Mouse (Mus musculus): ENCODE data around the gene Slc51a. TPM values are rescaled to one million over a fixed set of nuclear protein-coding genes. Genes with fewer than 3 reads are reported as not detected.

Slc51a gene
- polyA plus RNA-seq, 1 experiment from 2014 or later, result 0.39 TPM

- H3K36me3 ChIP-seq (replicated peaks), result no peaks in the 10 kb centered on the region
- no peak for DNase-seq (ENCODE audit: low spot score)
- no peak overlapping the region for H3K27ac ChIP-seq (replicated peaks)
- no peaks in the 10 kb centered on the region for H3K27me3 ChIP-seq (replicated peaks; ENCODE audit: low read depth, poor library complexity, severe bottlenecking)
- H3K4me1 ChIP-seq, result peaks cover 12% of the 10 kb centered on the region
- no peak overlapping the region for H3K4me3 ChIP-seq
- 84% methylated on average over 2 of the region's 2 CpGs for WGBS
- H3K9me3 ChIP-seq, result no peaks in the 10 kb centered on the region
Measured at GRCm38 (mm10) chr16:32479415-32479814, 8.3 kb downstream of the Slc51a start.

- H3K27ac ChIP-seq (replicated peaks), result no peak overlapping the region
- H3K4me3 ChIP-seq, result no peak overlapping the region
- peaks cover 4% of the 10 kb centered on the region; the same call in 1 of the 2 replicates for H3K4me1 ChIP-seq
- peaks cover 15% of the 10 kb centered on the region; the same call in 1 of the 2 replicates for H3K36me3 ChIP-seq (replicated peaks)
- H3K9me3 ChIP-seq, result no peaks in the 10 kb centered on the region
- DNase-seq (ENCODE audit: low spot score), result no peak
- WGBS, result 84% methylated on average over 6 of the region's 6 CpGs
- no peaks in the 10 kb centered on the region for H3K27me3 ChIP-seq (replicated peaks; ENCODE audit: low read depth, poor library complexity, severe bottlenecking)
Measured at GRCm38 (mm10) chr16:32477315-32477714, 10.4 kb downstream of the Slc51a start.

GRCm38 (mm10) chr16:32472276-32473015 is 15.2 kb downstream of the Slc51a start:
- Histone ChIP-seq H3K27me3 (replicated peaks; ENCODE audit: low read depth, poor library complexity, severe bottlenecking) (no peaks in the 10 kb centered on the region), H3K36me3 (replicated peaks) (peaks cover 62% of the 10 kb centered on the region), H3K4me3 (no peak overlapping the region), H3K4me1 (peaks cover 12% of the 10 kb centered on the region; the same call in 1 of the 2 replicates), H3K9me3 (no peaks in the 10 kb centered on the region), H3K27ac (replicated peaks) (0 out of 2 replicates have a peak overlapping the region, but pooled peaks have one; percentile 61)
- no peak for DNase-seq (ENCODE audit: low spot score)
- 76% methylated on average over 7 of the region's 7 CpGs for WGBS

DNA sequence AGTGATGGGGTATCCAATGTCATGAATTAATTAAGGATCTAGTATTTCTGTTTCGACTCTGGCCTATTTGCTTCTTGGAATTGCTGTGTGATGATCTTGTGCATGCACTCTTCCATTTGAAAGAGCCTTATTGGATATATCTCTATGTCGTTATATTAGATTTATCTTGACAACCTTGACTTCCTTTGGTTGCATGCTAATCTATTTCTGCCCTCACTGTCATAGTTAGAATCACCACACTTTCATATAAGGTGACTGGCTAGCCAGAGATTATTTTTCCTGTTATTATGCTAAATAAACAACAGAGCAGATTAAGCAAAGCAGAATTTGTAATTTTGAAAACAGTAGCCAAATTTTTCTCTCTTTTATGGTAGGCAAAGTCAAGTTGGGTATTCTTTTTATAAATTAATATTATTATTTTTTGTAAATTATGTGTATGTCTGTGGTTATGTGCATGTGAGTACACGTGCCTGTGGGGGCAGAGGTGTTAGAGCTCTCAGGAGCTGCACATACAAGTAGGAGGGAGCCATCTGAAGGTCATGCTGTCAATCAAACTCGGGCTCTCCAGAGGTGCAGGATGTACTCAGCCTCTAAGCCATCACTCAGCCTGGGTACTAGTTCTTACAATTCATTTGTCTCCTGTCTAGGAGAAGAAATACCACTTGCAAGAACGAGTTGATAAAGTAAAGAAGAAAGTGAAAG is 18.1 kb downstream of the Slc51a start:
- Histone ChIP-seq H3K4me1 (peaks cover 12% of the 10 kb centered on the region; the same call in 1 of the 2 replicates), H3K9me3 (no peaks in the 10 kb centered on the region), H3K4me3 (no peak overlapping the region), H3K27ac (replicated peaks) (no peak overlapping the region), H3K36me3 (replicated peaks) (peaks cover 76% of the 10 kb centered on the region), H3K27me3 (replicated peaks; ENCODE audit: low read depth, poor library complexity, severe bottlenecking) (no peaks in the 10 kb centered on the region)
- WGBS, result 81% methylated on average over 5 of the region's 5 CpGs
- DNase-seq (ENCODE audit: low spot score), result no peak

DNA sequence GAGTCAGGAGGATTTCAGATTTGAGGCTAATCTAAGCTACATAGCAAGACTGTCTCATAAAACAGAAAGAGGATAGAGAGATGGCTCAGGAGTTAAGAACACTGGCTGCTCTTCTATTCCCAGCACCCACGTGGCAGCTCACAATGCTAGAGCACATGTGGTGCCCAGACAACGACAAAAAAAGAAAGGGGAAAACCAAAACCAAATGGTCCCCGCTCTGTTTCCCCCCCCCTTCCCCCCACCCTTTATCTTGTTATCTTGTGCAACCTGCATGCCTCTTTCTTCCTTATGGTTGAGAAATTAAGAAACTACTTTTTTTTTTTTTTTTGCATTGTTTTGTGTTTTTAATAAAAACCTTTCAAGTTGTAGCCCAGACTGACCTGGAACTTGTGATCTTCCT is 19.2 kb downstream of the Slc51a start:
- no peak overlapping the region for H3K4me3 ChIP-seq
- H3K27me3 ChIP-seq (replicated peaks; ENCODE audit: low read depth, poor library complexity, severe bottlenecking), result no peaks in the 10 kb centered on the region
- H3K9me3 ChIP-seq, result no peaks in the 10 kb centered on the region
- 81% methylated on average over 3 of the region's 3 CpGs for WGBS
- DNase-seq (ENCODE audit: low spot score), result no peak
- peaks cover 82% of the 10 kb centered on the region for H3K36me3 ChIP-seq (replicated peaks)
- H3K27ac ChIP-seq (replicated peaks), result no peak overlapping the region
- peaks cover 12% of the 10 kb centered on the region; the same call in 1 of the 2 replicates for H3K4me1 ChIP-seq

GRCm38 (mm10) chr16:32464908-32465307 is 22.8 kb downstream of the Slc51a start:
- Histone ChIP-seq H3K4me1 (no peaks in the 10 kb centered on the region), H3K9me3 (no peaks in the 10 kb centered on the region), H3K4me3 (no peak overlapping the region), H3K36me3 (replicated peaks) (peaks cover 63% of the 10 kb centered on the region), H3K27me3 (replicated peaks; ENCODE audit: low read depth, poor library complexity, severe bottlenecking) (no peaks in the 10 kb centered on the region), H3K27ac (replicated peaks) (no peak overlapping the region)
- DNase-seq (ENCODE audit: low spot score), result no peak
- 0% methylated on average over 1 of the region's 1 CpGs for WGBS

DNA sequence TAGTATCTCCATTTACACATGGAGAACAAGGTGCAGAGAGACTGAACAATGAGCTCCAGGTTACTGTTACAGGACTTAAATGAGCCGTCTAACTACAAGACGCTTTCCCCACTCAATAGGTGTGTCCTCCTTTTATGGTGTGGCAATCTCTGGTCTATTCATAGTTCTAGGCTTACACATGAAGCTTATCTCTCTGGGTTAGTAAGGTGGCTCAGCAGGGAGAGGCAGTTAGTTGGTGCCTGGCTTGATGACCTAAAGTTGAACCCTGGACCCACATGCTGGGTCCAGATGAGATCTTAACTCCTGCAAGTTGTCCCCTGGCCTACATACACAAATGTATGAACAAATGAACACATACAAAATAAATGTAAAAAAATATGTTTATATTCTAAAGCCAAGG is 24.3 kb downstream of the Slc51a start:
- Histone ChIP-seq H3K4me1 (no peaks in the 10 kb centered on the region), H3K27me3 (replicated peaks; ENCODE audit: low read depth, poor library complexity, severe bottlenecking) (no peaks in the 10 kb centered on the region), H3K27ac (replicated peaks) (no peak overlapping the region), H3K36me3 (replicated peaks) (peaks cover 52% of the 10 kb centered on the region), H3K4me3 (no peak overlapping the region), H3K9me3 (no peaks in the 10 kb centered on the region)
- 93% methylated on average over 2 of the region's 2 CpGs for WGBS
- DNase-seq (ENCODE audit: low spot score), result no peak

GRCm38 (mm10) chr16:32462950-32463349 is 24.7 kb downstream of the Slc51a start:
- H3K27me3 ChIP-seq (replicated peaks; ENCODE audit: low read depth, poor library complexity, severe bottlenecking), result no peaks in the 10 kb centered on the region
- no peaks in the 10 kb centered on the region for H3K9me3 ChIP-seq
- H3K4me3 ChIP-seq, result no peak overlapping the region
- DNase-seq (ENCODE audit: low spot score), result no peak
- WGBS, result 93% methylated on average over 16 of the region's 16 CpGs
- no peak overlapping the region for H3K27ac ChIP-seq (replicated peaks)
- no peaks in the 10 kb centered on the region for H3K4me1 ChIP-seq
- peaks cover 47% of the 10 kb centered on the region for H3K36me3 ChIP-seq (replicated peaks)

DNA sequence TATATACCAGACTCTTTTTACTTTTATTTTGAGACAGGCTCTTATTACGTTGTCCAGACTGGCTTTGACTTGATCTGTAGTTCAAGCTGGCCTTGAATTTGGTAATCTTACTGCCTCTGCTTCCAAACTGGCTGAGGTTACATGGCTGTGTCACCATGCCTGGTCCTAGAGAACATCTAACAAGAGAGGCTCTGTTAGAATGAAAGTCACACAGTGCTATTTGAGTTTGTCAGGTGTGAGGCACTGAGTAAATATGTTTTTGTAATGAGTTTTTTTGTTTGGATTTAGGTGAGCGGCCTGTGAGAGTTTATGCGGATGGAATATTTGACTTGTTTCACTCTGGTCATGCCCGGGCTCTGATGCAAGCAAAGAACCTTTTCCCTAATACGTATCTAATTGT is 26.0 kb downstream of the Slc51a start:
- Histone ChIP-seq H3K4me1 (no peaks in the 10 kb centered on the region), H3K27ac (replicated peaks) (no peak overlapping the region), H3K27me3 (replicated peaks; ENCODE audit: low read depth, poor library complexity, severe bottlenecking) (no peaks in the 10 kb centered on the region), H3K9me3 (no peaks in the 10 kb centered on the region), H3K36me3 (replicated peaks) (peaks cover 37% of the 10 kb centered on the region), H3K4me3 (no peak overlapping the region)
- no peak for DNase-seq (ENCODE audit: low spot score)
- 90% methylated on average over 5 of the region's 5 CpGs for WGBS

- DNase-seq (ENCODE audit: low spot score), result no peak
- Histone ChIP-seq H3K9me3 (no peaks in the 10 kb centered on the region), H3K4me3 (no peak overlapping the region), H3K4me1 (no peaks in the 10 kb centered on the region), H3K27me3 (replicated peaks; ENCODE audit: low read depth, poor library complexity, severe bottlenecking) (no peaks in the 10 kb centered on the region), H3K27ac (replicated peaks) (no peak overlapping the region), H3K36me3 (replicated peaks) (peaks cover 49% of the 10 kb centered on the region)
- 70% methylated on average over 4 of the region's 4 CpGs for WGBS
Measured at GRCm38 (mm10) chr16:32460518-32460917, 27.2 kb downstream of the Slc51a start.

DNA sequence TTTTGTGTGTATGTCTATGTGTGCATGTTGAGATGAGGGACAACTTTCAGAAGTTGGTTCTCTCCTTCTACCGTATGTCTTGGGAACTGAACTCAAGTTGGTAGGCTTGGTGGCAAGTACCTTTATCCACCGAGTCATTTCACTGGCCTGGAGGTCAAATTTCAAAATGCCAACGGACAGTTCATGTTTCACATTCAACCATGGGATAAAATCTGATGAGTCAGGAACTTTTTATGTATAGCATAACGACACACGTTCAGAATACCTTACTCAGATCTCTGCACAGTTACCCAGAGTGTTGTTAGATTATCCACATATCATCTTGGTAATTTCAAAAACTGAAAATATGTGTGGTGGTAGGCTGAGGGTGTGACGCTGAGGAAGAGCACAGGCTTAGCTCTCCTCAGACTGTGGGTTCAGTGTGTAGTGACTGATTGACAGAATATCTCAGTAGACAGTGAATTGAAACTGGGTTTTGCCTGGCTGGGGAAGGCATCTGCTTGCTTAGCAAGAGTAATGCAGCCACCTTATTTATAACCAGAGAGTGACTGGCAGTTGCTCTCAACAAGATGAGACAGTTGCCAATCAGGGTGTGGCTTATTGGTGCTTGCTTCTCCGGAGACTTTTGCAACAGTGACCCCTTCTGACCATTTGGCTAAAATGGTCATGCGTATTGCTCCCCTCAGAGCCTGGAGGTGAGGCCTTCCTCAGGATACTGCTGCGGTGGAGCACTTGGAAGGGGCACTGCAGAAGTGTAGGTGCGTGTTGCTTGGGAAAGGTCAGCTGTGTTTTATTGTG is 29.9 kb downstream of the Slc51a start:
- Histone ChIP-seq H3K27ac (replicated peaks) (no peak overlapping the region), H3K4me1 (peaks cover 3% of the 10 kb centered on the region; the same call in 1 of the 2 replicates), H3K36me3 (replicated peaks) (peaks cover 33% of the 10 kb centered on the region), H3K4me3 (no peak overlapping the region), H3K9me3 (no peaks in the 10 kb centered on the region), H3K27me3 (replicated peaks; ENCODE audit: low read depth, poor library complexity, severe bottlenecking) (no peaks in the 10 kb centered on the region)
- WGBS, result 64% methylated on average over 10 of the region's 10 CpGs
- peak; percentile 34 for DNase-seq (ENCODE audit: low spot score)

- Histone ChIP-seq H3K27me3 (replicated peaks; ENCODE audit: low read depth, poor library complexity, severe bottlenecking) (no peaks in the 10 kb centered on the region), H3K4me3 (no peak overlapping the region), H3K4me1 (peaks cover 3% of the 10 kb centered on the region; the same call in 1 of the 2 replicates), H3K9me3 (no peaks in the 10 kb centered on the region), H3K36me3 (replicated peaks) (peaks cover 36% of the 10 kb centered on the region), H3K27ac (replicated peaks) (no peak overlapping the region)
- WGBS, result 92% methylated on average over 1 of the region's 1 CpGs
- no peak for DNase-seq (ENCODE audit: low spot score)
Measured at GRCm38 (mm10) chr16:32456761-32457160, 30.9 kb downstream of the Slc51a start.
